Mouse (Mus musculus): Measurements from ENCODE around the gene Plekhg5. TPM values are rescaled to one million over a fixed set of nuclear protein-coding genes. Genes with fewer than 3 reads are reported as not detected.
"Not testable (repeated sequence)": the region's sequence is repeated elsewhere in the genome, so short reads cannot be mapped to it uniquely, and the experiment has no call there.

The Plekhg5 gene
- 10 to 100 TPM; 22.2 to 31.9 TPM for total RNA-seq (2021)
- long read RNA-seq, experiment 1, partial matches to known transcripts, result 6 of 22 reads
- long read RNA-seq, experiment 1, other reads (novel, unspliced or antisense), result 9 of 22 reads
- long read RNA-seq, experiment 2, transcript Plekhg5-202 (21 exons, 3,842 nt), result minor isoform, 6 of 33 reads
- long read RNA-seq, experiment 2, transcript Plekhg5-204 (22 exons, 3,818 nt), result major isoform, 12 of 33 reads
- long read RNA-seq, experiment 2, partial matches to known transcripts, result 9 of 33 reads
- long read RNA-seq, experiment 2, other reads (novel, unspliced or antisense), result 5 of 33 reads

DNA sequence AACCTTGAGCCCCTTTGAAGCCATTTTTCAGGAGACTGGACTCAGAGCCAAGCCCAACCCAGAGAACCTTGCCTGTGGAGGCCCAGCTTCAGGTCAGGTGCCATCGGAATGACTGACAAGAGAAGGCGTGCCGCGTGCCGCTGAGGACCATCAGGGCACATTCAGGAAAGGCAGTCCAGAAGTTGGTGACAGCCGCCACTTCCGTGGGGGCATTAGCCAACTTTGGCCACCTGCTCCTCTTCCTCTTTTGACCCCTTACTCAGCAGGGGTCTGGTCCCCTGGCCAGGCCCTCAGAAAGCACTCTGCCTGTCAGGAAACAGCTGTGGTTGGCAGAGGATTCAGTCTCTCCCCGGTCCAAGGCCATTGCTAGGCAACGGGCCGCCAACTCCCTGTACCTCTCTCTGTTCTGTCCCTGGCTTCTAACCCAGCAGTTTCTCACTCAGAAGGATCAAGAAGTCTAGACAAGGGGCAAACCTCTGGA, at the start of gene Plekhg5:
TSS of gene Plekhg5 (plus strand) at position 378 of the 481 bp plus-strand sequence.
- DNase-seq (ENCODE audit: low spot score in 2 of 2), result peak in 1 of 2 experiments; percentile 61

DNA sequence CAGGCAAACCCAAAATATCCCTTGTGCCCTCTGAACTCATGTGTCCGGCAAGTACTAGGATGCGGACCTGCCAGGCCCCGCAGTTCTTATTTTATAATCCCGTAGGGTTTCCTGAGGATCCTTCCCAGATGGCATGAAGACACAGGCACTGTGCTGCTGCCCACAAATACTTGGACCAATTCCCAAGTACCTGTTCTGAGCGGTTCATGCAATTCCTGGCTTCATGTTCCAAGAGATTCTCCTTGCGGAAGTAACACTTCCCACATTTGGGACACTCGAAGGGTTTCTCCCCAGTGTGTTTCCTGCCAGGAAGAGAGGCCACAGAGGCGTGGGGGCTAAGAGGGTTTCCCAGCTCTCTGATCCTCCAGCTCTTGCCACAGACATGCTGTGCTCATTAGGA, 49.8 kb upstream of the Plekhg5 start:
- DNase-seq (ENCODE audit: low spot score in 2 of 2), result no peak

DNA sequence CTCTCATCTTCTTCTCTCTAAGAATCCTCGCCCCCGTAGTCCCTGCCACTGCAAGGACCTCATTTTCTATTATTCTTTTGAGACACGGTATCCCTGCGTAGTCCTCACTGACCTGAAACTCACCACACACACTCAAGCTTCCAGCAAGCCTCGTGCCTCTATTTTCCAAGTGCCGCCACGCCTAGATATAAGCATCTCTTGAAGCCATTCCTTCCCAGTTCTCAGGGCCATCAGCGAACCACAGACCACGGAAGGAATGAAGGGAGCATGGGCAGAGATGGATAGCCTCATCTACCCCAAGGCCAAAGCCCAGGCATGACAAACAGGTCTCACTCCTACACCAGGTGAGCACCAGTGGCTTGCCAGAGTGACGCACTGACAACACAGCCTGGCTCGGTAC, 47.8 kb upstream of the Plekhg5 start:
- no peak for DNase-seq (ENCODE audit: low spot score in 2 of 2)

DNA sequence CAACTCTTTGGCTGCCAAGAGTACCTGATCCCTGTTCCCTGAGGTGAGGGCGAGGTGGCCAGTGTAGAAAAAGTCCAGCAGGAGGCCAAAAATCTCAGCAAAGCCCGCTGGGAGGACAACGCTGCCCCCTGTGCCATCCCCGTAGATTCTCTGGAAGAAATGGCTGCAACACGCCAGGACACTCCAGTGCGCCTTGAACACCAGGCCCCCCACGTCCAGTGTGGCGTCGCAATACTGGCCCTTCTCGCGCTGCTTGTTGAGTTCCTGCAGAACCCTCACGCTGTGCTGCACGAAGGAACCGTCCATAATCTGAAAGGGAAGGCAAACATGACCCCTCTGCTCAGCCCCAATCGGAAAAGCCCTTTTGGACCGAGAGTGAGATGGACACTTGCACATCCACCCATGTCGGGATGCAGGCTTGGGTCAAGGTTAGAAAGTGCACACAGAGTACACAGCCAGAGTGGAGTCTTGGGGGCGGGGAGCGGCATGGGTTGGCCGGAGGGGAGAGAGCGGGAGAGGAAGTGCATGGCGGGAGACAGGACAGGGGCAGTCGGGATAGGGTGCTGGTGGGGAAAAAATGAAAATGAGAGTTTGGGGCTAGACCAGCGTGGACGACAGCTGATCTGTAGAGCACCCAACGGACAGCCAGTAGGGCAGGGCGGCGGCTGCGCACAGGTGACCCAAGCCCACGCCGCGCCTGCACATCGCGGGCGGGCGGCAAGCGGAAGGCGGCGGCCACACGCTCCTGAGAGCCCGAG, 45.4 kb upstream of the Plekhg5 start:
- DNase-seq (ENCODE audit: low spot score in 2 of 2), result peak in 1 of 2 experiments; percentile 38

DNA sequence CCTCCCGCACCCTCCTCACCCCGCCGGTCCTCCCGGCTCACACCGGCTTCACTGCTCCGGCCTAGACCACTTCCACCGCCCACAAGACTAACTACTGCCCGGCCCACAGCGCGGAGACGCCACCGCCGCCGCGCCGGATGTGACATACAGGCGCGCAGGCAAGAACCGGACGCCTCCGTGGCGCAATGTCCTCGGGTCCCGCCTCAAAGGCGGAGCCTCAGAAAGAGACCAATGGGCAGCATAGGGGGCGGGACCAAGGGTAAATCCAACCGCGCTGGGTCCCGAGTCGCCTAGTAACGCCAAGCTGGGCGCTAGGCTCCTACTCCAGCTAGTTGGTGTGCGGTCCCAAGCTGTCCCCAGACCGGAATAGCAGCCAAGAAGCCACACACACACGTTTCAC, 44.8 kb upstream of the Plekhg5 start, which contains the start of gene Zbtb48:
TSS of gene Zbtb48 (minus strand) at position 148 of the 400 bp plus-strand sequence.
- DNase-seq (ENCODE audit: low spot score in 2 of 2), result peak; percentile 88 to 96

DNA sequence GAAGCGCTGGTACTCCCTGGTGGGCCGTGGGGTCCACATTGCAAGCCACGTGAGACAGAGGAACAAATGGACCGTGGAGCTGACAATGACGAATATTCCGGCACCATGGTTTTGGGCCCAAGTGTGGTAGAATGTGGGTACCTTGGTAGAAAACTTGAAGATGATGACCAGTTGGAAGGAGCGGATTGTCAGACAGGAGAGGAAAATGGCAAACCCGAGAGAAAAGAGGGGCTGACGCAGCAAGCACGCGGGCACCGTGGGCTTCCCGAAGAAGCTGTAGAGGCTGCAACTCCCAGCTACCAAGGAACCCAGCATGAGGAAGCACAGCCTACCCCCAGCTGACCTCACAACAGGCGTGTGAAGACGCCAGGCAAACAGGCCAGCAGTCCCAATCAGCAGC, 43.8 kb upstream of the Plekhg5 start:
- DNase-seq (ENCODE audit: low spot score in 2 of 2), result no peak

DNA sequence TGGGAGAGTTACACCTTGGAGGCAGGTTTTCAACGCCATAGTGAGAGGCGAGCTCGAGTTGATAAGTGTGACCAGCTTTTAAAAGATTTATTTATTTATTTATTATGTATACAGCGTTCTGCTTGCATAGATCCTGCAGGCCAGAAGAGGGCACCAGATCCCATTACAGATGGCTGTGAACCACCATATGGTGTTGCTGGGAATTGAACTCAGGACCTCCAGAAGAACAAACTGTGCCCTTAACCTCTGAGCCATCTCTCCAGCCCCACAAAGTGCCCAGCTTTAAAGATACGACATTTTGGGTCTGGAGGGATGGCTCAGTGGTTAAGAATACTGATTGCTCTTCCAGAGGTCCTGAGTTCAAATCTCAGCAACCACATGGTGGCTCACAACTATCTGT, 43.2 kb upstream of the Plekhg5 start:
- no peak for DNase-seq (ENCODE audit: low spot score in 2 of 2)

DNA sequence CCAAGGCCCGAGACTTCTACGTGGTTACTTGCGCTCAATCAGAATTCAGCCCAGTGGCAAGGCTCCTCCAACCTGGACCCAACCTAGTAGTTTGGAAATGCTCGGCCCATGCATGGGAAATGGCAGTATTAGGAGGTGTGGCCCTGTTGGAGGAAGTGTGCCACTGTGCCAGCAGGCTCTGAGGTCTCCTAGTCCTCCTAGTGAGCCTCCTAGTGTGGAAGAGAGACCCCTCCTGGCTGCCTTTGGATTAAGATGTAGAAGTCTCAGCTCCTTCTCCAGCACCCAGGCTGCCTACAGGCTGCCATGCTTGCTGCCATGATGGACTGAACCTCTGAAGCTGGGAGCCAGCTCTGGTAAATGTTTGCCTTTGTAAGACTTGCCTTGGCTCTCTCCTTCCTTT, 42.3 kb upstream of the Plekhg5 start:
- no peak for DNase-seq (ENCODE audit: low spot score in 2 of 2)

DNA sequence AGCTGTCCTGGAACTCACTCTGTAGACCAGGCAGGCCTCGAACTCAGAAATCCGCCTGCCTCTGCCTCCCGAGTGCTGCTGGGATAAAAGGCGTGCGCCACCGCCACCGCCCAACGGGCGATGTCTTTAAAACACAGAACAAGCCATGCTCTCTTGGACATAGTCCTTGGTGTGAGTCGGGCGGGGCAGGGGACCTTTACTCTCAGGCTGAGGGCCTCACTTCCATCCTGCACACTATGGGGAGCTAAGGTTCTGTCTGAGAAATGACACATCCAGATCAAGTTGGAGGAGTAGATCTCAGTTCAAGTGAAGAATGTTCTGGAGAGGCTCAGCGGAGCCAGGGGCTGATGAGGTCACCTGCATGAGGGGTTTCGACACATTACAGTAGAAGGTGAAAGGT, 39.4 kb upstream of the Plekhg5 start:
- no peak for DNase-seq (ENCODE audit: low spot score in 2 of 2)

DNA sequence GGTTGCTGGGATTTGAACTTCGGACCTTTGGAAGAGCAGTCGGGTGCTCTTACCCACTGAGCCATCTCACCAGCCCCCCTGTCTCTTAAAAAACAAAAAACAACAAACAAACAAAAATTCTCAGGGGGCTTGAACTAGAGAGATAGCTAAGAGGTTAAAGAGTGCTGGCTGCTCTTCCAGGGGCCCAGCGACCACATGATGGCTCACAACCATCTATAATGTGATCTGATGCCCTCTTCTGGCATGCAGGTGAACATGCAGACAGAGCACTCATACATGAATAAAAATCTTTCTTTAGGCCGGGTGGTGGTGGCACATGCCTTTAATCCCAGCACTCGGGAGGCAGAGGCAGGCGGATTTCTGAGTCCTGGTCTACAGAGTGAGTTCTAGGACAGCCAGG, 35.8 kb upstream of the Plekhg5 start:
- DNase-seq (ENCODE audit: low spot score in 2 of 2), result not testable (repeated sequence)

DNA sequence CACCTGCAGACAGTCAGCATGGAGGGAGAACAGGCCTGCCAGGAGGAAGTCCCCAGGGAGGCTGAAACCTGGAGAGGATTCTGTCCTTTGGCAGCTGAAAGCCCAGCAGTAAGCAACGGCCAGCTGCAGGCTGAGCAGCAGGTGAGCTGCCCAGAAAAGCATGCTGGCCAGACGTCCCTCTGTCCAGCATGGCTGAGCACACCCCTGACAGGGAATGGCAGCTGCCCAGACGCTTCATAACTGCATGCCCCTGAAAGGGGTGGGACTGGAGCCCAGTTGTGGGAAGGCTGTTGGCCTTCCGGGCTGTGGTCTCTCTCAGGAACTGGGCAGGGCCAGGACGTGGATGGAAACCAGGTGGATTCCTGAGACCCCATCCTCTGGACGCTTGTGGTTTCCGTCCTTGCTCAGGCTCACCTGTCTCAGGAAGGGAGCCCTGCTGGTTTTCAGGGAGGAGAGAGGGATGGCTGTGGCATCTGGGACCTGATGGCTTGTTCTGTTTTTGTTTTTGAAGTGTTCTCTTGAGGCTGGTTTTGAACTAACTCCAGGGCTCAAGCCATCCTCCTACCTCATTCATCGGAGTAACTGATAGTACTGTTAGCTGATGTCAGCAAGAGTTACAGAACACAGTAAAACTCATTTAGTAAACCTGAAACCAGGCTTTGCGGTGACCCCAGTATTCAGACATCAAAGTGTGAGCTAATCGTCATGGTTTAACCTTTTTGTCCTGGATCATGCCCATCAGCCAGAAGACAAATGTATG, 33.9 kb upstream of the Plekhg5 start, which contains the start of gene Tas1r1:
TSS of gene Tas1r1 (minus strand) at position 344 of the 760 bp plus-strand sequence.
- peak in 1 of 2 experiments; percentile 49 for DNase-seq (ENCODE audit: low spot score in 2 of 2)

DNA sequence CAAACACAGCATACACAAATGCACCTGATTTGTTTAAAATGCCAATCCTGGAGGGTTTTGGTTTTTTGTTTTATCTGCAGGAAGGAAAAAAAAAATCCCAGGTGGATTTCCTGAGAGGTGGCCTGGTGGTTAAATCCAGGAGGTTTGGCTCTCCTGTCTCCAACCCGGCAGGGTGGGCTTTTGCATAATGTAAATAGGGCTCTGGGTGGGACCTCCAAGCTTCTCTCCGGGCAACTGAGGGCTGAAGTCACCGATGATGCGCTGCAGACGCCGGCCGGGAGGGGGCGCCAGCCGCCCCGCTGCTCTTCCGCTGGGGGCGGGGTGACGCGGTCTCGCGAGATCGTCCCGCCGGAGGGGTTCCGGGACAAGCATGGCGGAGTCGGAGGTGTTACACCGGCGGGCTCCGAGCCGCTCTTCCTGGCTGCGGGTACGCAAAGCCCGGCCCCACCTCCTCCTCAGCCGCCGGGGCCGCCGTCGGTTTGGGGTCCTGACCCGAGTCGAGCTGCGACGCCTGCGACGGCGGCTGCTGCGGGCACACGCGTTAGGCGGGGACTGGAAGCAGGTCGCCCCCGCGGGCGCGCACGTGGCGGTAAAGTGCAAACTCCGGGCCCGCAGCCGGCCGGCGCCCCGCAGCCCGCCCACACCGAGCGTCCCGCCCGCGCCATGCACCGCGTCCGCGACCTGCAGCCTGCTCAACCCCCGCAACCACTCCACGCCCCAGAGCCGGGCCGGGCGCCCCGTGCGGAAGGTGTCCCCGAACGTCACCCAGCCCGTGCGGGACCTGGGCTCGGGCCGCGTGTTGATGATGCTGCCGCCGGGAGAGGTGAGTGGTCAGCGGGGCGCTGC, 33.1 kb upstream of the Plekhg5 start, which contains the start of gene Nol9:
TSS of gene Nol9 (plus strand) at position 337 of the 846 bp plus-strand sequence.
- DNase-seq (ENCODE audit: low spot score in 2 of 2), result peak; percentile 94 to 96

DNA sequence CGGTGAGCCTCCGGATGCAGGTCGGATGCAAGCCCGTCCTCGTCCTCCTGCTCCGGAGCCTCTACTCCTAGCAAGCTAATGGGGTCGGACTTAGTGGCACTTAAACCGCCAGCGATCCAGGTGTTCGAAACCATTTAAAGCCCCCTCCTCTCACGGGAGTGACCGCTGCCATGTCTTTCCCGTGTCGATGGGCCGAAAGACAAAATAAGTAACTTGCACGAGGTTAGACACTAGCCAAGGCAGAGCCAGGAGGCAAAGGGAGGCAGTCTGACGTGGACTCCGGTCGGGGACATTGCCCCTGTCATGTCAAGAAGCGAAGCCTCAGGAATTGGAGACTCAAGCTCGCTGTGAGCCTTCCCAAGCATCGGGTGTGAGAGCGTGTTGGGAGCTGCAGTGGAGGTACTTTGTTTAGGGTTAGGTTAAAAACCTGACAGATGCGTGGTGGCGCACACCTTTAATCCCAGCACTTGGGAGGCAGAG, 32.4 kb upstream of the Plekhg5 start:
- no peak for DNase-seq (ENCODE audit: low spot score in 2 of 2)

DNA sequence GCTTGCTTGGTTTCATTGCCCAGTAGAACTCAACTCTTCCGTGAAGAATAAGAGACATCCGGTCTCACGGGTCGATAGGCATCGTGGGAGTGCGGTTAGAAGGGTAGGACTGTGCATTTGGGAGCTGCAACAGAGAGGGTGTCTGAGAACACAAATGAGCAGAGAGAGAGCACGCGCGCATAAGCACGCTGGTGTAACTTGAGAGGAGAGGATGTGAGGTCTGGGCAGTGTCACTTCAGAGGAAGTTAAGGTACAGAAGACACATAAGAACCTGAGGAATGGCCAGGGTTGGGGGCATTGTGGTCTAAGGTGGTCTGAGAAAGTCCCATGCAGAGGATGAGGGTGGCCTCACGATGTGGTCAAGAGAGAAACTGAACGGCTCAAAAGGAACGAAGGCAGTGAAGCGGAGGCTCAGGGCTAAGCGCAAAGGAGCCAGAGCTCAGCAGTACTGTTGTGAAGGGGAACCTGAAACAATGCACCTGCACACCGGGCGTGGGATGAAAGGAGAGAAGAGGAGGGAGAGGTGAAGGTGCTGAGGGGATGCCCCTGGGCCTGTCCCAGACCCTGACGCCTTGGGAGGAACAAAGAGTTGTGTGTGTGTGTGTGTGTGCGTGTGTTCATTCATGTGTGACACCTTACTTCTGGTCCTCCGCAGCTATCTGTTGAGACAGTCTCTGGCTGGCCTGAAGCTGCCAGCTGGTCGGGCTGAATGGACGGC, 30.2 kb upstream of the Plekhg5 start:
- no peak for DNase-seq (ENCODE audit: low spot score in 2 of 2)

DNA sequence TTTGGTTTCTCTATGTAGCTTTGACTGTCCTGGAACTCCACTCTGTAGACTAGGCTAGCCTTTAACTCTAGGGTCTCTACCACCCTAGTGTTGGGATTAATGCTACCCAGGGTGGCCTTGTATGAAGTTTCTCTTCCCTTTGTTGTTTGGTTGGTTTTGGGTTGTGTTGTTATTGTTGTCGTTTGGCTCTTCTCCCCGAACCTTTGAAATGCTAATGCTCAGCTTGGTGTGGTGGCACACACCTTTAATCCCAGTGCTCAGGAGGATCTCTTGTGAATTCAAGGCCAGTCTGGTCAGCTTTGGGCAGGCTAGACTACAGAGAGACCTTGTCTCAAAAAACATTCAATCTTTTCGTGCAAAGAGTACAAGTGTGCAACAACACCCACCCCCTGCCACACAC, 29.1 kb upstream of the Plekhg5 start:
- no peak for DNase-seq (ENCODE audit: low spot score in 2 of 2)

DNA sequence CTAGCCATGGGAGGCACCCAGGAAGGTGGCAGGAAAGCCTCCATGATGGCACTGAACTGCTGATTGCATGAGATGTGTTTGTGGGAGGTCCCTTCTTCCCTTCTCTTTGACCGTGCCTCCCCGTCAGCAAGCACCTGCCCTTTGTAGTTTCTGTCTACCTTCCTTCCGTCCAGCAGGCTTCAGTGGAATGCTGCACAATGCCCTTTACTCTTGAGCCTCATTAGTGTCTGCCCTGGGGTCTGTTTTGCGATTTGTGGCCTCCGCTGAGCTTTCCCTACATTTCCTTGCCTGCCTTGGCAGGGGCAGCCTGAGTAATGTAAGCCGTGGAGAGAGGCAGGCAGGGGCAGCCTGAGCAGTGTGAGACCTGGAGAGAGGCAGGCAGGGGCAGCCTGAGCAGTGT, 27.7 kb upstream of the Plekhg5 start:
- DNase-seq (ENCODE audit: low spot score in 2 of 2), result no peak

DNA sequence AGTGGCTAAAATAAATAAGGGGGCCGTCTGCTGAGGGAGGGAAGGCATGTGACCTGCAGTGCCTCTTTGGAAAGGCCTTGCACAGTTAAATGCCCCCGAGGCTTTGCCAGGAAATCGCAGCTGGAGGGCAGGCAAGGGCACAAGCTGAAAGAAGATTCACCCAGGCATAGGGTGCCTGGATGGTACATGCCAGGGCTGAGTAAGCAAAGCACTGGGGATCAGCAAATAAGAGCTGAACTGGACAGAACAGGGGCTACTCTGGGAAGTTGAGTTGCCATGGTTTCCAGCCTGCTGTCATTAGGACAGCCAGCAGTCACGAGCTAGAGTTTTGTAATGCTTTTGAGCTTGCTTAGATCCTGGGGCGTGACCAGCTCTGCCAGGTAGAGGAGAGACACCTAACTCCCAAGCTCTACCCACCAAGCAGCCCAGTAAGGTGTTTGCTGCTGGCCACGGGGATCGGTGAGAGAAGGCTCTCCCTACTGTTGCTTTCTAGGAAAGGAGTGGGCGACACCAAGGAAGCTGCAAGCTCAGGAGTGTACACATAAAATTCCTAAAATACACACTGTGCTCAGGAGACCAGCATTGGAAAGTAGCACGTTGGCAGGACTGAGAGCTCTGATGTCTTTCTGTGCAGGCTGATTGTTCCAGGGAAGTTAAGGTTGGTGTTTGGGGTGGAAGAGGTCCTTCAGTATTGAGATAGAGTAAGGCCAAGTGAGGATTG, 9.7 kb upstream of the Plekhg5 start:
- no peak for DNase-seq (ENCODE audit: low spot score in 2 of 2)

DNA sequence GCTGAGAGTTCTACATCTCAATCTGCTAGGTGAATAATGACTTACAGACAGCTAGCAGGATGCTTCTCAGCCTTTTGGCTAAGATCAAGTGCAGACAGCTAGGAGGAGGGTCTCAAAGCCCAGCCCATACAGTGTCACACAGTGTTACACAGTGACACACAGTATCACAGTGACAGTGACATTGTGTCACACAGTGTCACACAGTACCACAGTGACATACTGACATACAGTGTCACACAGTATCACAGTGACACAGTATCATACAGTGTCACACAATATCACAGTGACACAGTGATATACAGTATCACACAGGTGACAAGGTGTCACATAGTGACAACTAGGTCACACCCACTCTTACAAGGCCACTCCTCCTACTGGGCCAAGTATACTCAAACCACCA, 5.0 kb upstream of the Plekhg5 start:
- no peak for DNase-seq (ENCODE audit: low spot score in 2 of 2)

DNA sequence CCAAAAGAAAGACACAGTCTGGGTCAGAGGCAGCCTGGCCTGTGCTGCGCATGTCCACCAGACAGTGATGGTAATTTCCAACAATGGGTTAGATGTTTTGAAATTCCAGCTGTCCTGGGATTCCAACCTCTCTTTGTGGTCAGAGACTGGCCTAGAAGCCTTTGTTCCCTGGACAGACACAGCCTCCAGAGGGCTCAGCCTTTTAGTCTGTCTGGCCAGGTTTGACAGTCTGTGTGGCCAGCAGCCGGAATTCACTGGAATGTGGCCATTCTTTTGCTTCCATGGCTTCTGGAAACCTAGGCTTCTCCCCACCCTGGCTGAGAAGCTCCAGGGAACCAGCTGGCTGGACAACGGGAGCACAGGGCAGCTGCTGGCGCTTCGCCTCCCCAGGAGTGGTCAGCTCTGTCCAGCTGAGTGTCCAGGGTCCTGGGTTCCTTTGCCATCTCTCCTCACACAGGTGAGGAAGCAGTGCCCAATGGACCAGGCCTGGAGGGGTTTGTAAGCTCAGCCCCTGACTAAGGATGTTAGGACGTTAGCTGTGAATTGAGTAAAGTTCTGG, 4.1 kb upstream of the Plekhg5 start:
- DNase-seq (ENCODE audit: low spot score in 2 of 2), result peak in 1 of 2 experiments; percentile 39
